Mouse (Mus musculus) left cerebral cortex, adult 8-10 months (tissue): Measurements from ENCODE around the gene Tmem89. TPM values are rescaled to one million over a fixed set of nuclear protein-coding genes. Genes with fewer than 3 reads are reported as not detected.

Experiments
- total RNA-seq, 4 experiments: library from RNA; stranded (reverse); gene quantifications; 2 replicates each; pipeline ENCODE4 v1.2.4; 2022

Tmem89 gene
- total RNA-seq, 4 experiments from 2014 or later: 0.37 to 0.61 TPM; not detected in 2

Other genes with a start within 250 kb of the Tmem89 start
- 10 to 100 TPM; 45.9 to 52.1 (median 49.3) TPM for gene Prkar2a, start 225.3 kb upstream of the Tmem89 start, total RNA-seq
- gene Ip6k2, start 130.8 kb upstream of the Tmem89 start, total RNA-seq: 100 to 1,000 TPM; 137 to 158 (median 157) TPM
- gene Nckipsd, start 106.3 kb upstream of the Tmem89 start, total RNA-seq: 10 to 100 TPM; 56.8 to 65.8 (median 59.9) TPM
- gene Celsr3, start 88.3 kb upstream of the Tmem89 start, total RNA-seq: 10 to 100 TPM; 45.0 to 60.8 (median 50.5) TPM
- 10 to 100 TPM; 10.9 to 21.0 (median 16.6) TPM for gene Slc26a6, start 61.3 kb upstream of the Tmem89 start, total RNA-seq
- 100 to 1,000 TPM; 355 to 385 (median 380) TPM for gene Uqcrc1, start 22.0 kb downstream of the Tmem89 start, total RNA-seq
- gene Col7a1, start 39.0 kb downstream of the Tmem89 start, total RNA-seq: 1 to 10 TPM; 1.5 to 2.7 (median 2.1) TPM
- gene Ucn2, start 71.4 kb downstream of the Tmem89 start, total RNA-seq: under 1 TPM in 2 of 4 experiments, not detected in 2; 0.33 to 0.53 TPM
- gene Pfkfb4, start 77.2 kb downstream of the Tmem89 start, total RNA-seq: 10 to 100 TPM; 15.0 to 17.6 (median 15.2) TPM
- gene Shisa5, start 123.9 kb downstream of the Tmem89 start, total RNA-seq: 10 to 100 TPM; 81.8 to 96.8 (median 91.6) TPM
- 10 to 100 TPM; 11.8 to 17.1 (median 14.0) TPM for gene Trex1, start 145.1 kb downstream of the Tmem89 start, total RNA-seq
- 10 to 100 TPM; 24.7 to 31.7 (median 27.3) TPM for gene Atrip, start 159.5 kb downstream of the Tmem89 start, total RNA-seq
- 1 to 10 TPM; 6.8 to 8.0 (median 7.7) TPM for gene Ccdc51, start 167.9 kb downstream of the Tmem89 start, total RNA-seq
- 100 to 1,000 TPM; 291 to 329 (median 323) TPM for gene Tma7, start 168.0 kb downstream of the Tmem89 start, total RNA-seq
- gene Plxnb1, start 180.8 kb downstream of the Tmem89 start, total RNA-seq: 10 to 100 TPM; 65.5 to 74.0 (median 67.1) TPM
- gene Fbxw21, start 247.4 kb downstream of the Tmem89 start, total RNA-seq: not detected